Mouse (Mus musculus): ENCODE measurements at regions not wholly inside any gene's neighbourhood (a gene's known extent, or its start where the extent isn't known, plus 50 kb on each side); places are given as distances from the start of the nearest gene placed in this dataset.

DNA sequence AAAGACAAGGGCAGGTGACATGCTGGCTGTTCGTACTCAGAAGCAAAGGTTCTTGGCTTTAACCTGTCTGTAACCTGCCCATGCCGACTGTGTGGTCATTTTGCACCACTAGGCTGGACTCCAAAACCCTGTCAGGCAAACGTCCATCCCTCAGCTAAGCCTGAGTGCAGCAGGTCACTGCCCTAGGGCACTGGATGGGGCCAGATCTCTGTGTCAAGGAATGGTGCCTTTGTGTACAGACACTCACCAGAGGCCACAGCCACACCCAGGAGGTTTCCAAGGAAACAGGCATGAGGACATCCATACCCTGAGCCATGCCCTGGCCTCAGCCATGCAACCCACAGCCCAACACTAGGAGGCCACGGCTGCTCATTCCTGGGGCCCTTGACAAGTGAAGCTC is 149.7 kb upstream of the Cdh4 start:
- no peak for TF ChIP-seq TAL1 (conservative IDR thresholded peaks at IDR 0.05; ENCODE audit: low read depth, low read length)
- no peak for TF ChIP-seq CTCF (IDR thresholded peaks at IDR 0.05; ENCODE audit: low read depth, low read length)
- no peak for TF ChIP-seq GATA2 (IDR thresholded peaks at IDR 0.05; ENCODE audit: borderline replicate concordance, low read depth, low read length)
- no peak for TF ChIP-seq GATA1 (IDR thresholded peaks at IDR 0.05; ENCODE audit: borderline replicate concordance, low read length)
